Mouse (Mus musculus) spleen, adult 2 months (tissue): ENCODE results near the gene Casz1.

Source experiments
- CTCF ChIP-seq: fragments of 200-500 bp; IDR thresholded peaks from 2 replicates; pipeline ENCODE4 v1.5.1; 2011; ENCODE audit warnings: mild to moderate bottlenecking, inconsistent platforms; ENCODE audit not compliant: insufficient read depth, insufficient read length, insufficient replicate concordance; ENCODE audit errors: extremely low read depth
- POLR2A ChIP-seq: fragments of 200-500 bp; IDR thresholded peaks from 2 replicates; pipeline ENCODE4 v1.6.1; 2011; ENCODE audit warnings: low read depth, low read length, inconsistent platforms

GRCm38 (mm10) chr4:148884596-148884995 is 80.4 kb downstream of the Casz1 start:
- TF ChIP-seq CTCF (no peak), POLR2A (no peak)
